Mouse (Mus musculus) forebrain, embryonic 14.5 days (tissue): ENCODE results near the gene Plcb4. TPM values are rescaled to one million over a fixed set of nuclear protein-coding genes. Genes with fewer than 3 reads are reported as not detected.

Experiments
- ATAC-seq: fragments of 200-750 bp; cut with Nextera tagmentation; 2 replicates; pipeline ENCODE4 v1.8.0; 2017; ENCODE audit warnings: mild to moderate bottlenecking, moderate library complexity
- DNase-seq: peaks from one replicate; pipeline ENCODE4 v3.0.0-alpha.2; 2015; ENCODE audit warnings: low spot score
- H3K27ac ChIP-seq: fragments of 300-500 bp; sonication (generic); 2 replicates; pipeline ENCODE4 v1.5.1; 2014; ENCODE audit warnings: low read depth, mild to moderate bottlenecking, control low read depth, low read length, moderate library complexity
- H3K27me3 ChIP-seq: fragments of 300-500 bp; sonication (generic); replicated peaks from 2 replicates; pipeline ENCODE4 v1.6.1; 2014; ENCODE audit warnings: low read length, control low read depth, mixed read lengths; ENCODE audit not compliant: control insufficient read depth, insufficient read depth
- H3K36me3 ChIP-seq: fragments of 300-500 bp; sonication (generic); 2 replicates; pipeline ENCODE4 v1.6.1; 2014; ENCODE audit warnings: low read length, control low read depth; ENCODE audit not compliant: control insufficient read depth, insufficient read depth
- H3K4me1 ChIP-seq: fragments of 300-500 bp; sonication (generic); 2 replicates; pipeline ENCODE4 v1.6.1; 2014; ENCODE audit warnings: antibody characterized with exemption, low read length, control low read depth; ENCODE audit not compliant: control insufficient read depth, insufficient read depth
- H3K4me2 ChIP-seq: fragments of 300-500 bp; sonication (generic); 2 replicates; pipeline ENCODE4 v1.6.1; 2014; ENCODE audit warnings: mild to moderate bottlenecking, control low read depth, low read length
- H3K4me3 ChIP-seq: fragments of 300-500 bp; sonication (generic); 2 replicates; pipeline ENCODE4 v1.5.1; 2014; ENCODE audit warnings: low read depth, low read length, control low read depth
- H3K9ac ChIP-seq: fragments of 300-500 bp; sonication (generic); 2 replicates; pipeline ENCODE4 v1.6.1; 2014; ENCODE audit warnings: mild to moderate bottlenecking, low read length, control low read depth, moderate library complexity
- H3K9me3 ChIP-seq: fragments of 300-500 bp; sonication (generic); replicated peaks from 2 replicates; pipeline ENCODE4 v1.6.1; 2016; ENCODE audit warnings: low read length, control low read depth, mixed read lengths; ENCODE audit not compliant: control insufficient read depth
- WGBS: fragments of 180-500 bp; shearing (Covaris S2); extraction: QIAGEN DNeasy Blood & Tissue Kit; methylation state at CpG from one replicate; pipeline ENCODE4 v1.1.7; 2014; 5-methylcytosine and 5-hydroxymethylcytosine counted together
- polyA plus RNA-seq: library from polyadenylated mRNA; unstranded; fragments of >200 nt; fragmentation: Nextera tagmentation; extraction: Ambion mirVana; gene quantifications from 2 replicates; pipeline ENCODE4 v1.2.1, GENCODE M21; 2014

The Plcb4 gene
- polyA plus RNA-seq, 1 experiment from 2014 or later = 7.1 TPM

GRCm38 (mm10) chr2:135749606-135750005, 90.8 kb downstream of the Plcb4 start:
- no peaks in the 10 kb centered on the region for H3K36me3 ChIP-seq
- ATAC-seq = no peak
- H3K4me3 ChIP-seq = no peak overlapping the region
- H3K27ac ChIP-seq = no peak overlapping the region
- H3K4me1 ChIP-seq = peaks cover 4% of the 10 kb centered on the region; the same call in 1 of the 2 replicates
- H3K9ac ChIP-seq = no peak overlapping the region
- WGBS = 84% methylated on average over 15 of the region's 15 CpGs
- no peak overlapping the region for H3K4me2 ChIP-seq
- H3K9me3 ChIP-seq = no peaks in the 10 kb centered on the region
- DNase-seq = no peak
- H3K27me3 ChIP-seq = no peaks in the 10 kb centered on the region

DNA sequence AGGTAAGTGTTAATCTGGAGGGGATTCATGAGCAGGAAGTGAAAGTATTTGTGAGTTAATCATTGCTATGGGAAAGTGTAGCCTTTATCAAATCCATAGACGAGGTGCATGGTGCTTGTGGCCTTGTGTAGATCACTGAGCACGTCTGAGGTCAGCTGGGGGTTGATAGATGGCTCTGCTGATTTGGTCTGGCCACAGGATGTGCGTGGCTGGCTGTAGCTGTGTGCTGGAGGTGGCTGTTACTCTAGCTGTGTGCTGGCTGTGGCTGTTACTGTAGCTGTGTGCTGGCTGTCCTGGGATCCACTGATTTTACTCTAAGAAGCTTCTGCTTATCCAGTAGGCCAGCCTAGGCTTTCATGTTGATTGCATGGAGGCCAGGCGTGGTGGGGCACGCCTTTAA, 91.9 kb downstream of the Plcb4 start:
- DNase-seq = no peak
- H3K9me3 ChIP-seq = no peaks in the 10 kb centered on the region
- no peak overlapping the region for H3K27ac ChIP-seq
- H3K4me3 ChIP-seq = no peak overlapping the region
- ATAC-seq = no peak
- no peak overlapping the region for H3K4me2 ChIP-seq
- no peaks in the 10 kb centered on the region for H3K27me3 ChIP-seq
- no peaks in the 10 kb centered on the region for H3K36me3 ChIP-seq
- no peaks in the 10 kb centered on the region for H3K4me1 ChIP-seq
- H3K9ac ChIP-seq = no peak overlapping the region
- WGBS = 82% methylated on average over 5 of the region's 5 CpGs

DNA sequence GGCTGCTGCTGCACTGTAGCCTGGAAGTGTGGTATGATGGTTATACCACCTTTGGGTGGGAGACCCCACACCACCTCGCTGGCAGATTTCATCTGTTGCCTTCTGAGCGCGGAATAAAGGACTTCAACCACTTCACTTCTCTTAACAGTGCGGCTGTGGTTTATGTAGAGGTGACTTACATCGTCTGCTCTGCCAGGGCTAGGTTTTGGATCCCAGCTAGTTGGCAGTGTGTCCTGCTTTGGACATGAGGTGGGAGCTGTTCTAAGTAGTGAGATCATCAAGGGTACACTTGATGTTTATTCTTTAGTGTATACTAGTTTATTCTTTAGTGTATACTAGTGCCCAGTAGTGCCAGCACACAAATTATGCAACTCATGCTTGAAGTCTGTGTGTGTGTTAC, 97.0 kb downstream of the Plcb4 start:
- ATAC-seq = no peak
- Histone ChIP-seq H3K27ac (no peak overlapping the region), H3K4me1 (no peaks in the 10 kb centered on the region), H3K9me3 (no peaks in the 10 kb centered on the region), H3K27me3 (no peaks in the 10 kb centered on the region), H3K4me2 (no peak overlapping the region), H3K4me3 (no peak overlapping the region), H3K36me3 (no peaks in the 10 kb centered on the region), H3K9ac (no peak overlapping the region)
- DNase-seq = no peak
- WGBS = 93% methylated on average over 5 of the region's 5 CpGs

DNA sequence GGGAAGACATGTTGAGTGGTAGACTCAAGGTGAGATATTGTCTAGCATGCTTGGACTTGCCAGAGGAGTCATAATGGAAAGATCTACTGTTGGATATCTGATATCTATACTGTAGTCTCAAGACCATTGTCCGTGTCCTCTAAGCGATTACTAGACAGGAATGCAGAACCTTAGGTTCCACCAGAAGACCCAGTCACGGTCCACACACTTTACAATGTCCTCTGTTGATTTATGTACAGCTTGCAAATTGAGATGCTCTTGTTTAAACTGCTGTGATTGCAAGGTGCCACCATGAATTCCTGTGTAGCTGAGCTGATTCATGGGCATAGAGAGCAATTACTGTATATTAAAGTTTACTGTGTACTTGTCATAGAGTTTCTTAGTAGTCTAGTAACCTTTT, 98.7 kb downstream of the Plcb4 start:
- no peaks in the 10 kb centered on the region for H3K9me3 ChIP-seq
- no peaks in the 10 kb centered on the region for H3K36me3 ChIP-seq
- DNase-seq (no peak), ATAC-seq (no peak)
- H3K27me3 ChIP-seq = no peaks in the 10 kb centered on the region
- no peak overlapping the region for H3K9ac ChIP-seq
- no peak overlapping the region for H3K4me3 ChIP-seq
- WGBS = 96% methylated on average over 3 of the region's 3 CpGs
- no peaks in the 10 kb centered on the region for H3K4me1 ChIP-seq
- no peak overlapping the region for H3K27ac ChIP-seq
- no peak overlapping the region for H3K4me2 ChIP-seq

- no peak overlapping the region for H3K4me3 ChIP-seq
- H3K36me3 ChIP-seq = no peaks in the 10 kb centered on the region
- ATAC-seq (no peak), DNase-seq (peak; percentile 23)
- no peak overlapping the region for H3K9ac ChIP-seq
- no peak overlapping the region for H3K4me2 ChIP-seq
- no peaks in the 10 kb centered on the region for H3K4me1 ChIP-seq
- H3K9me3 ChIP-seq = no peaks in the 10 kb centered on the region
- H3K27ac ChIP-seq = no peak overlapping the region
- 53% methylated on average over 6 of the region's 6 CpGs for WGBS
- no peaks in the 10 kb centered on the region for H3K27me3 ChIP-seq
These were observed 100.8 kb downstream of the Plcb4 start for GRCm38 (mm10) chr2:135759499-135760095.

- WGBS = 85% methylated on average over 8 of the region's 8 CpGs
- Histone ChIP-seq H3K36me3 (no peaks in the 10 kb centered on the region), H3K4me3 (no peak overlapping the region), H3K4me1 (no peaks in the 10 kb centered on the region), H3K27me3 (no peaks in the 10 kb centered on the region), H3K9ac (no peak overlapping the region), H3K9me3 (no peaks in the 10 kb centered on the region), H3K4me2 (no peak overlapping the region), H3K27ac (no peak overlapping the region)
- ATAC-seq (no peak), DNase-seq (no peak)
These were observed 102.5 kb downstream of the Plcb4 start for GRCm38 (mm10) chr2:135761226-135761802.

DNA sequence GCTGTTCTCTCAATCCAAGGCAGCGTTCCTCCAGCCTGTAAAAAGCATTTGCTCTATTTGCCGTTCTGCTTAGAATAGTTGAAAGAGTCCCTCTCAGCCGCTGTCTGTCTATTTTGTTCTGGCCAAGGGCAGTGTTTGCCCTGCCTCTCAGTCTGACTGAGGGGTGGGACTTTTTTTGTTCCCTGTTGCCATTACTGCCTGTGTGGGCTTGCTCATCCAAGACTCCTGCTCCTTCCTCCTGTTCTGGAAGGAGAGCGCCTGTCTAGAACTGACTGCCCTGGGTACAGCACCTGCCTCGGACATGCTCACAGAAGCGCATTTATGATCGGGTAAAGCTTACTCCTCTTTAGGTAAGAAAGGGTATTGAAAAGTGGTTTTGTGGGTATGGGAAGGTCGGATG, 105.9 kb downstream of the Plcb4 start:
- WGBS = 45% methylated on average over 8 of the region's 8 CpGs
- Histone ChIP-seq H3K9ac (no peak overlapping the region), H3K9me3 (no peaks in the 10 kb centered on the region), H3K36me3 (no peaks in the 10 kb centered on the region), H3K4me3 (no peak overlapping the region), H3K27ac (no peak overlapping the region), H3K4me1 (no peaks in the 10 kb centered on the region; the same call in 1 of the 2 replicates), H3K27me3 (no peaks in the 10 kb centered on the region), H3K4me2 (no peak overlapping the region)
- no peak for DNase-seq
- no peak for ATAC-seq

GRCm38 (mm10) chr2:135766471-135767063, 107.8 kb downstream of the Plcb4 start:
- 93% methylated on average over 6 of the region's 6 CpGs for WGBS
- no peak overlapping the region for H3K4me3 ChIP-seq
- 0 out of 2 replicates have a peak, but pooled peaks have one; percentile 15 for ATAC-seq

GRCm38 (mm10) chr2:135767535-135767934, 108.7 kb downstream of the Plcb4 start:
- Histone ChIP-seq H3K27ac (no peak overlapping the region), H3K9ac (no peak overlapping the region), H3K4me2 (no peak overlapping the region), H3K27me3 (no peaks in the 10 kb centered on the region), H3K4me3 (no peak overlapping the region), H3K36me3 (no peaks in the 10 kb centered on the region), H3K9me3 (no peaks in the 10 kb centered on the region), H3K4me1 (no peaks in the 10 kb centered on the region; the same call in 1 of the 2 replicates)
- DNase-seq = no peak
- no peak for ATAC-seq
- 72% methylated on average over 5 of the region's 5 CpGs for WGBS

More at GRCm38 (mm10) chr2:135766471-135767063, 107.8 kb downstream of the Plcb4 start:
- Histone ChIP-seq H3K27me3 (no peaks in the 10 kb centered on the region), H3K4me2 (no peak overlapping the region), H3K9me3 (no peaks in the 10 kb centered on the region), H3K36me3 (no peaks in the 10 kb centered on the region), H3K4me1 (no peaks in the 10 kb centered on the region; the same call in 1 of the 2 replicates), H3K9ac (no peak overlapping the region), H3K27ac (no peak overlapping the region)
- DNase-seq = no peak
